Mouse (Mus musculus): Measurements from ENCODE around the gene Tspoap1. TPM values are rescaled to one million over a fixed set of nuclear protein-coding genes. Genes with fewer than 3 reads are reported as not detected.
A peak's percentile ranks its signal among the peaks of the same experiment; 100 is the strongest.

Gene Tspoap1
- polyA plus RNA-seq, 1 experiment from 2014 or later = 2.7 TPM

GRCm38 (mm10) chr11:87754603-87755002 lies 5.7 kb upstream of the Tspoap1 start:
- ATAC-seq (ENCODE audit: borderline replicate concordance, extremely low read depth, low FRiP score, low TSS enrichment) = no peak

GRCm38 (mm10) chr11:87755360-87756017 lies 4.9 kb upstream of the Tspoap1 start:
- Histone ChIP-seq H3K4me2 (no peak overlapping the region), H3K4me1 (no peaks in the 10 kb centered on the region), H3K9me3 (no peaks in the 10 kb centered on the region), H3K36me3 (no peaks in the 10 kb centered on the region), H3K27me3 (peaks cover 14% of the 10 kb centered on the region), H3K9ac (no peak overlapping the region), H3K4me3 (0 out of 2 replicates have a peak overlapping the region, but pooled peaks have one; percentile 11), H3K27ac (no peak overlapping the region)
- ATAC-seq (ENCODE audit: borderline replicate concordance, extremely low read depth, low FRiP score, low TSS enrichment) = peak; percentile 50; the same call in 1 of the 2 replicates
- 66% methylated on average over 17 of the region's 17 CpGs for WGBS

More at GRCm38 (mm10) chr11:87754603-87755002, 5.7 kb upstream of the Tspoap1 start:
- Histone ChIP-seq H3K9me3 (no peaks in the 10 kb centered on the region), H3K4me2 (no peak overlapping the region), H3K4me1 (no peaks in the 10 kb centered on the region), H3K4me3 (no peak overlapping the region), H3K27ac (no peak overlapping the region), H3K9ac (no peak overlapping the region), H3K36me3 (no peaks in the 10 kb centered on the region), H3K27me3 (peaks cover 5% of the 10 kb centered on the region)
- WGBS = 63% methylated on average over 5 of the region's 5 CpGs

GRCm38 (mm10) chr11:87756251-87756820 lies 4.0 kb upstream of the Tspoap1 start:
- no peak overlapping the region for H3K4me2 ChIP-seq
- H3K9ac ChIP-seq = no peak overlapping the region

GRCm38 (mm10) chr11:87757001-87757954 lies 3.1 kb upstream of the Tspoap1 start:
- no peak overlapping the region for H3K27ac ChIP-seq
- no peaks in the 10 kb centered on the region for H3K36me3 ChIP-seq
- H3K4me2 ChIP-seq = no peak overlapping the region
- H3K27me3 ChIP-seq = peaks cover 32% of the 10 kb centered on the region
- H3K9me3 ChIP-seq = no peaks in the 10 kb centered on the region
- no peak for ATAC-seq (ENCODE audit: borderline replicate concordance, extremely low read depth, low FRiP score, low TSS enrichment)
- no peaks in the 10 kb centered on the region for H3K4me1 ChIP-seq
- peak overlapping the region; percentile 11; the same call in 1 of the 2 replicates for H3K4me3 ChIP-seq
- WGBS = 82% methylated on average over 25 of the region's 25 CpGs
- H3K9ac ChIP-seq = no peak overlapping the region

More at GRCm38 (mm10) chr11:87756251-87756820, 4.0 kb upstream of the Tspoap1 start:
- no peak overlapping the region for H3K27ac ChIP-seq
- peak overlapping the region; percentile 11; the same call in 1 of the 2 replicates for H3K4me3 ChIP-seq
- 81% methylated on average over 15 of the region's 15 CpGs for WGBS
- H3K4me1 ChIP-seq = no peaks in the 10 kb centered on the region
- H3K36me3 ChIP-seq = no peaks in the 10 kb centered on the region
- no peak for ATAC-seq (ENCODE audit: borderline replicate concordance, extremely low read depth, low FRiP score, low TSS enrichment)
- H3K9me3 ChIP-seq = no peaks in the 10 kb centered on the region
- H3K27me3 ChIP-seq = peaks cover 22% of the 10 kb centered on the region

GRCm38 (mm10) chr11:87758161-87758911 lies 2.0 kb upstream of the Tspoap1 start:
- Histone ChIP-seq H3K4me1 (0 out of 2 replicates have a peak, but pooled peaks cover under 1% of the 10 kb centered on the region), H3K27ac (no peak overlapping the region), H3K36me3 (no peaks in the 10 kb centered on the region), H3K9me3 (no peaks in the 10 kb centered on the region), H3K4me3 (no peak overlapping the region), H3K27me3 (peaks cover 42% of the 10 kb centered on the region), H3K4me2 (no peak overlapping the region), H3K9ac (no peak overlapping the region)
- no peak for ATAC-seq (ENCODE audit: borderline replicate concordance, extremely low read depth, low FRiP score, low TSS enrichment)
- WGBS = 76% methylated on average over 7 of the region's 7 CpGs

GRCm38 (mm10) chr11:87758957-87759608 lies 1.3 kb upstream of the Tspoap1 start:
- ATAC-seq (ENCODE audit: borderline replicate concordance, extremely low read depth, low FRiP score, low TSS enrichment) = no peak
- peaks cover 50% of the 10 kb centered on the region for H3K27me3 ChIP-seq
- 65% methylated on average over 4 of the region's 4 CpGs for WGBS
- no peaks in the 10 kb centered on the region for H3K36me3 ChIP-seq
- no peak overlapping the region for H3K9ac ChIP-seq
- no peak overlapping the region for H3K27ac ChIP-seq
- no peak overlapping the region for H3K4me2 ChIP-seq
- H3K4me1 ChIP-seq = 0 out of 2 replicates have a peak, but pooled peaks cover 6% of the 10 kb centered on the region
- no peaks in the 10 kb centered on the region for H3K9me3 ChIP-seq
- no peak overlapping the region for H3K4me3 ChIP-seq

- no peaks in the 10 kb centered on the region for H3K36me3 ChIP-seq
- 0 out of 2 replicates have a peak, but pooled peaks cover 9% of the 10 kb centered on the region for H3K4me1 ChIP-seq
- no peak for ATAC-seq (ENCODE audit: borderline replicate concordance, extremely low read depth, low FRiP score, low TSS enrichment)
- peaks cover 55% of the 10 kb centered on the region for H3K27me3 ChIP-seq
- WGBS = 4% methylated on average over 3 of the region's 3 CpGs
- H3K27ac ChIP-seq = no peak overlapping the region
- H3K9me3 ChIP-seq = no peaks in the 10 kb centered on the region
- no peak overlapping the region for H3K4me2 ChIP-seq
- H3K4me3 ChIP-seq = no peak overlapping the region
- no peak overlapping the region for H3K9ac ChIP-seq
These were observed 734 bp upstream of the Tspoap1 start for GRCm38 (mm10) chr11:87759609-87760005.

GRCm38 (mm10) chr11:87761181-87761721 lies 910 bp downstream of the Tspoap1 start:
- ATAC-seq (ENCODE audit: borderline replicate concordance, extremely low read depth, low FRiP score, low TSS enrichment) = no peak
- Histone ChIP-seq H3K36me3 (no peaks in the 10 kb centered on the region), H3K9ac (no peak overlapping the region), H3K9me3 (no peaks in the 10 kb centered on the region), H3K27me3 (peaks cover 72% of the 10 kb centered on the region), H3K27ac (no peak overlapping the region), H3K4me2 (no peak overlapping the region), H3K4me3 (no peak overlapping the region), H3K4me1 (0 out of 2 replicates have a peak, but pooled peaks cover 11% of the 10 kb centered on the region)
- 68% methylated on average over 11 of the region's 11 CpGs for WGBS

- H3K4me2 ChIP-seq = no peak overlapping the region
- no peak overlapping the region for H3K4me3 ChIP-seq
- ATAC-seq (ENCODE audit: borderline replicate concordance, extremely low read depth, low FRiP score, low TSS enrichment) = no peak
- no peaks in the 10 kb centered on the region for H3K9me3 ChIP-seq
- no peak overlapping the region for H3K27ac ChIP-seq
- WGBS = 77% methylated on average over 14 of the region's 14 CpGs
- H3K36me3 ChIP-seq = no peaks in the 10 kb centered on the region
- H3K27me3 ChIP-seq = peaks cover 80% of the 10 kb centered on the region
- 0 out of 2 replicates have a peak, but pooled peaks cover 11% of the 10 kb centered on the region for H3K4me1 ChIP-seq
- H3K9ac ChIP-seq = no peak overlapping the region
These were observed 1.7 kb downstream of the Tspoap1 start for GRCm38 (mm10) chr11:87761806-87762701.
